Mouse (Mus musculus): ENCODE results near the gene Bri3bp. TPM values are rescaled to one million over a fixed set of nuclear protein-coding genes. Genes with fewer than 3 reads are reported as not detected.

Gene Bri3bp
- total and polyA plus RNA-seq, 2 experiments from 2014 or later: 43.9 to 96.0 TPM

- H3K9ac ChIP-seq (replicated peaks; ENCODE audit: low read length, poor library complexity, severe bottlenecking): no peak overlapping the region
- peaks cover 8% of the 10 kb centered on the region for H3K4me1 ChIP-seq (ENCODE audit: insufficient read depth, low read length)
- H3K27ac ChIP-seq (ENCODE audit: low read depth, low read length): no peak overlapping the region
- no peak overlapping the region for H3K4me2 ChIP-seq (ENCODE audit: low read depth, low read length, poor library complexity, severe bottlenecking)
- H3K36me3 ChIP-seq (ENCODE audit: insufficient read depth, low read length): no peaks in the 10 kb centered on the region
- DNase-seq (ENCODE audit: low spot score): no peak
- WGBS: 91% methylated on average over 3 of the region's 3 CpGs
- ATAC-seq (ENCODE audit: low FRiP score): no peak
- H3K9me3 ChIP-seq (ENCODE audit: low read length): no peaks in the 10 kb centered on the region
- no peaks in the 10 kb centered on the region for H3K27me3 ChIP-seq (ENCODE audit: insufficient read depth, low read length)
- H3K4me3 ChIP-seq (ENCODE audit: low read depth, low read length): no peak overlapping the region
- no peak for TF ChIP-seq CTCF (IDR thresholded peaks at IDR 0.05)
Measured at GRCm38 (mm10) chr5:125443915-125444314, 2.5 kb downstream of the Bri3bp start.

DNA sequence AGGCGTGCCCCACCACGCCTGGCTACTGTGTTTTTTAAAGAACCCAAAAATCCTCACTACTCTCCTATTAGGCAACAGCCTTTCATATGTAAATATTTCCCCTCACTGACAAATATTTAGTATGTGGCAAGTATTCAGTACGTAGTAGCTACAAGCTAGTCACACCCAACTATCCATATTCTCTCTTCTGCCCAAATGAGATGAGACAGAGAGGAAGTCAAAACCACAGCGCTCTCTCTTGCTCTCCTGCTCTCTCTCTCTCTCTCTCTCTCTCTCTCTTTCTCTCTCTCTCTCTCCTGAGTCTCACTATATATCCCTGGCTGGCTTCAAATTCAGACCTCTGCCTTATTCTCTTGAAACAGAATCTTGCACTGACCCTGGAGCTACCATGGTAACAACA is 3.2 kb downstream of the Bri3bp start:
- Histone ChIP-seq H3K4me2 (ENCODE audit: low read depth, low read length, poor library complexity, severe bottlenecking) (no peak overlapping the region), H3K9me3 (ENCODE audit: low read length) (no peaks in the 10 kb centered on the region), H3K36me3 (ENCODE audit: insufficient read depth, low read length) (no peaks in the 10 kb centered on the region), H3K4me1 (ENCODE audit: insufficient read depth, low read length) (peaks cover 8% of the 10 kb centered on the region), H3K4me3 (ENCODE audit: low read depth, low read length) (no peak overlapping the region), H3K9ac (replicated peaks; ENCODE audit: low read length, poor library complexity, severe bottlenecking) (no peak overlapping the region), H3K27ac (ENCODE audit: low read depth, low read length) (no peak overlapping the region), H3K27me3 (ENCODE audit: insufficient read depth, low read length) (no peaks in the 10 kb centered on the region)
- 80% methylated on average over 4 of the region's 4 CpGs for WGBS
- ATAC-seq (ENCODE audit: low FRiP score) (no peak), DNase-seq (ENCODE audit: low spot score) (no peak)
- no peak for TF ChIP-seq CTCF (IDR thresholded peaks at IDR 0.05)

DNA sequence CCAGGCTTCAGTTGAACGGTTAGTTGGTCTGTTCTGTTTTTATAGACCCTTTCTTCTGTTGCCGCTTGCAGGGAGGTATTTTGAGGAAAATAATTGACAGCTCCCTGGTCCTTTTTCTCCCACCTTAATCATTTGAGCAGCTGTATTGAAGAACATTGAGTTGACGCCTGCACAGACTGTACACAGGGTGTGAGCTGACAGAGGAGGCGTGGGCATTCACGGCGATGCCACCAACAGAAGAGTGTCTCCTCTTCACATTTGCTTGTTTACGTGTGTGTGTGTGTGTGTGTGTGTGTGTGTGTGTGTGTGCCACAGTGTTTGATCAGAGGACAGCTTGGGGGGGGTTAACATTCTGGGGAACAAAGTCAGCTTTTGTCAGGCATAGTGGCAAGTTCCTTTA is 5.0 kb downstream of the Bri3bp start:
- Histone ChIP-seq H3K4me2 (ENCODE audit: low read depth, low read length, poor library complexity, severe bottlenecking) (no peak overlapping the region), H3K4me1 (ENCODE audit: insufficient read depth, low read length) (peaks cover 8% of the 10 kb centered on the region), H3K36me3 (ENCODE audit: insufficient read depth, low read length) (no peaks in the 10 kb centered on the region), H3K4me3 (ENCODE audit: low read depth, low read length) (no peak overlapping the region), H3K27ac (ENCODE audit: low read depth, low read length) (no peak overlapping the region), H3K9me3 (ENCODE audit: low read length) (no peaks in the 10 kb centered on the region), H3K27me3 (ENCODE audit: insufficient read depth, low read length) (no peaks in the 10 kb centered on the region), H3K9ac (replicated peaks; ENCODE audit: low read length, poor library complexity, severe bottlenecking) (no peak overlapping the region)
- DNase-seq (ENCODE audit: low spot score): no peak
- no peak for ATAC-seq (ENCODE audit: low FRiP score)
- WGBS: 63% methylated on average over 7 of the region's 7 CpGs
- TF ChIP-seq CTCF (IDR thresholded peaks at IDR 0.05): no peak

- Histone ChIP-seq H3K27me3 (ENCODE audit: insufficient read depth, low read length) (no peaks in the 10 kb centered on the region), H3K9ac (replicated peaks; ENCODE audit: low read length, poor library complexity, severe bottlenecking) (no peak overlapping the region), H3K4me2 (ENCODE audit: low read depth, low read length, poor library complexity, severe bottlenecking) (no peak overlapping the region), H3K27ac (ENCODE audit: low read depth, low read length) (no peak overlapping the region), H3K9me3 (ENCODE audit: low read length) (no peaks in the 10 kb centered on the region), H3K36me3 (ENCODE audit: insufficient read depth, low read length) (peaks cover 11% of the 10 kb centered on the region; the same call in 1 of the 2 replicates), H3K4me1 (ENCODE audit: insufficient read depth, low read length) (no peaks in the 10 kb centered on the region), H3K4me3 (ENCODE audit: low read depth, low read length) (no peak overlapping the region)
- no peak for ATAC-seq (ENCODE audit: low FRiP score)
- no peak for TF ChIP-seq CTCF (IDR thresholded peaks at IDR 0.05)
- no peak for DNase-seq (ENCODE audit: low spot score)
- WGBS: 80% methylated on average over 3 of the region's 3 CpGs
Measured at GRCm38 (mm10) chr5:125448026-125448425, 6.7 kb downstream of the Bri3bp start.

DNA sequence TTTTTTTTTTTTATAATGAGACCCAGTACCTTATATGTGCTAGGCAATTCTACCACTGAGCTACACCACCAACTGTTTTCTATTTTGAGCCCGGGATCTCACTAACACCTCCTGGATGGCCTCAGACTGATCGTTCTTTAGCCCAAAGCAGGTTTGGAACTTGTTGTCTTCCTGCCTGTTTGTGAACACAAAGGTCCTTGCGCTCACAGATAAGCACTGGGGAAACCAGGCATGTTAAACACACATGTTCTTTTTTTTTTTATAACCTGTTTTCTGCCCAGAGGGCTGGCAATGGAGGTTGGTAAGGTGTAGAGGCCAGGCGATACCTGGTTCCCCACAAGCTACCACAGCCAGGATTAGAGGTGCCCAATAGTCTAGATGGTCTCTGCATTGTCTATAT is 7.3 kb downstream of the Bri3bp start:
- H3K4me3 ChIP-seq (ENCODE audit: low read depth, low read length): no peak overlapping the region
- no peak overlapping the region for H3K4me2 ChIP-seq (ENCODE audit: low read depth, low read length, poor library complexity, severe bottlenecking)
- H3K9ac ChIP-seq (replicated peaks; ENCODE audit: low read length, poor library complexity, severe bottlenecking): no peak overlapping the region
- H3K27ac ChIP-seq (ENCODE audit: low read depth, low read length): no peak overlapping the region
- no peak for TF ChIP-seq CTCF (IDR thresholded peaks at IDR 0.05)
- no peak for ATAC-seq (ENCODE audit: low FRiP score)
- 96% methylated on average over 4 of the region's 4 CpGs for WGBS
- peaks cover 14% of the 10 kb centered on the region; the same call in 1 of the 2 replicates for H3K36me3 ChIP-seq (ENCODE audit: insufficient read depth, low read length)
- DNase-seq (ENCODE audit: low spot score): no peak
- no peaks in the 10 kb centered on the region for H3K27me3 ChIP-seq (ENCODE audit: insufficient read depth, low read length)
- H3K9me3 ChIP-seq (ENCODE audit: low read length): no peaks in the 10 kb centered on the region
- H3K4me1 ChIP-seq (ENCODE audit: insufficient read depth, low read length): no peaks in the 10 kb centered on the region

GRCm38 (mm10) chr5:125449306-125449705 is 7.9 kb downstream of the Bri3bp start:
- Histone ChIP-seq H3K27me3 (ENCODE audit: insufficient read depth, low read length) (no peaks in the 10 kb centered on the region), H3K9ac (replicated peaks; ENCODE audit: low read length, poor library complexity, severe bottlenecking) (no peak overlapping the region), H3K4me3 (ENCODE audit: low read depth, low read length) (no peak overlapping the region), H3K4me1 (ENCODE audit: insufficient read depth, low read length) (no peaks in the 10 kb centered on the region), H3K36me3 (ENCODE audit: insufficient read depth, low read length) (peaks cover 16% of the 10 kb centered on the region; the same call in 1 of the 2 replicates), H3K9me3 (ENCODE audit: low read length) (no peaks in the 10 kb centered on the region), H3K4me2 (ENCODE audit: low read depth, low read length, poor library complexity, severe bottlenecking) (no peak overlapping the region), H3K27ac (ENCODE audit: low read depth, low read length) (no peak overlapping the region)
- DNase-seq (ENCODE audit: low spot score) (no peak), ATAC-seq (ENCODE audit: low FRiP score) (no peak)
- TF ChIP-seq CTCF (IDR thresholded peaks at IDR 0.05): no peak
- WGBS: 86% methylated on average over 5 of the region's 5 CpGs

Data from midbrain, postnatal 0 days (tissue).